Mouse (Mus musculus) retina, postnatal 1 day (tissue): ENCODE measurements at regions not wholly inside any gene's neighbourhood (a gene's known extent, or its start where the extent isn't known, plus 50 kb on each side); places are given as distances from the start of the nearest gene placed in this dataset.
A peak's percentile ranks its signal among the peaks of the same experiment; 100 is the strongest.

Experiments
- DNase-seq: peaks from one replicate; pipeline ENCODE4 v3.0.0-alpha.2; 2012

DNA sequence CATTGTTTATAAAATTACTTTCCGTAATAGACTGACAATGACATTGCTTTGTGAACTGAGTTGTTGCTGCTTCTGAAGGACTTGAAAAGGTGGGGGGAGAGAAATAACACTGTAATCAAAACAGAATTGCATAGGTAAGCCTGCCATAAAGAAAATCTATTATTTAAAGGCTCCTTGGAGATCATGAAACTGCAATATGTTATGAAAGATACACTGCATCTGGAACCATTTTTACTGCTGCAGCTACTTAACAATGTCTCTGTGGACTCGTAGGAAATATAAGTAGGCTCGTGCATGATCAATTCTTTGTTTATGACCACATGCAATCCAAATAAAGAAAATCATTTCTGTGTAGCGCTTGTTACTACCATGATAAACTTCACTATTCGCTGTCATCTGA is 145.0 kb upstream of the Syt1 start:
- no peak for DNase-seq

DNA sequence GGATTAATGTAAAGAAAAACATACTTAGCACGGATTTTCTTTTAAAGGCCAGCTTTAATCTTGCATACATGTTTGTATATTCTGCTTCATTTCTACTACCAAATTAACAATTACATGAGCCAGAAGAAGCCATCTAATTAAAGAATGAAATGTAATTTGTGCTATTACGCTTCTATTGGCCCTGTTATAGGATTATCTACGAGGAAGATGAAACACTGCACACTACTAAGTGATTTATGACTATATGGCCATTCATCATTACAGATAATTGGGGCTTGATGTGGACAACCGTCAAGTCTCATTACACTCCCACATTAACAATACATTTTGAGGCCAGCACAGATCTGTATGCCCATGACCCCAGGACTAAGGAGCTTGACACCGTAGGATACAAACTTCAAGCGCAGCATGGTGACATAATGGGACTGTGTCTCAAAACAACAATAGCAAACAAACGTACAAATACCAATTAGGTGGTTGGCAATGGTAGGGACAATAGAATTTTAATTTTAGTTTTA is 129.7 kb upstream of the Syt1 start:
- DNase-seq: peak; percentile 94

DNA sequence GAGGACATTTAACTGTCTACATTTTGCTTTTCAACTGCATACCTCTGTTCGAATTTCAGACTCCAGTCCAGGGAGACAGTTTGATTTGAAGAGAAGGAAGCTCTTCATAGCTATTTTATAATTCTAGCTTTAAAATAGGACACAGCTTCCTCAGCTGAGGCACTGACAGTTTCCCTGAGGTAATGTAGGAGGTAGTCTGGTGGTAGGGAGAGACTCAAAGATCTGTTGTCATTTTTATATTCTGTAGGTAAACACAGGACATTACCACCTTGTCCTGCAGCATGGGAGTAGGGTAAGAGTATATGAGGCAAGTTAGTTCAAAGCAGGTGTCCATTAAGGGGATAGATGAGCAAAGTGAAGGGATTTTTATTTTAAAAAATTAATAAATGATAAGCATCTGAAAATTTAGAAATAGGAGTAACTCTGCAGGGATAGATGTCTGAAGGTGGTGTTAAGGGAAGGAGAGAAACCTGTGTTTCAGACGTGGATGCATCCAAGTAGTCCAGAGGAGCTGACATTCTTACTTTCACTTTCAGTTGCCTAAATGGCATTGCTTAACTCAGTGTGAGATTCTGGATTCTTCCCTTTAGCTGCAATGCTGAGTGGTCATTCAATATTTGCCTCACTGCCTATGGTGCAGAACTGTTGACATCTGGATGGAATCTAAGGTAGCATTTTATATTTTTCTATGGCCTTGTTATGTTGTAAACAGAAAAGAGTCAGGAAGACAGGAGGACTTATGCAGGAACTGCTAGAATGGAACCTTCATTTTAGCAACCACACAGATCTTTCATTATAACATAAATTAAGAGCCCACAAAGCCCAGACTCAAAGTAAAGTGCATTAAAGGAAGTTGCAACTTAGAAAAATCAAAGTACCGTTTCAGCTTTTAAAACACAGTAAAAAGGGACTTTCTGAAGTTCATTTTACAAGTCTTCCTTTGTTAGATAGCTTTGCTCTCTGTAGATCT is 126.3 kb upstream of the Syt1 start:
- peak; percentile 25 for DNase-seq

DNA sequence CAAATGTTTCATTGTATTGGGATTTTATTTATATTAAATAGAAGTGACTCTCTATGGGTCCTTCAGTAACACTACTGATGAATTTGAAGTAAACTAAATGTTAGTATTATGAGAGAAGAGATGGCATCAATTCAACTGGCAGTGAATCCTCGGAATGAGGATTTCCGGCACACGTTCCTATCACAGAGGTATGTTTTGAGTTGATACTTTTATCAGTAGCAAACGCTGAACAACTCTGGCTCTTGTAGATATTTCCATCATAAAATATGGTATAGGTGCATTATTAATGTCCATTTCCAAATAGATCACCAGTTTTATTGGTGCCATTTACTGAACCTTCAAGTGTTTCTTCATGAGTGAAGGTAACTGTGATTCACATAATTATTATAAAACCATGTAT is 123.7 kb upstream of the Syt1 start:
- DNase-seq: no peak

DNA sequence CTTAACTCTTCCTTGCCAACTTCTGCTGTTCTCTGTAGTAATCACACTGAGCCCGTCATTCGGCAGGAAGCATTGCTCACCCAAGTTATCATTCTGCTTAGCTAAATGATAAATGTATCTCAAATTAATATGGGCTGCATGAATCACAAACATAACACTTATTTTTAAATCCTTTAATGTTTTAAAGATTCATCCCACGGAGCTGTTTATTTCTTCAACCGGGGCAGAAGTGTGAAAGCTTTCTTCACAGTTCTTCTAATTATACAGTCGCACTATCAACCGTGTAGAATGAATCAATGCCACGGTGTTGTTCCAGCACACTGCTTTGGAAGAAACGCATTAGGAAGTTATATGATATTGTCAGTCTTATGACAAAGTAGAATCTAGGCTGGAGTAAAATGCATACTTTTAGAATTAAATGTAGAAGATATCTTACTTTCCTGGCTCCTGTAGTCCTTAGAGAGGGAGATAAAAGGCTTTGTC is 121.3 kb upstream of the Syt1 start:
- DNase-seq: no peak

DNA sequence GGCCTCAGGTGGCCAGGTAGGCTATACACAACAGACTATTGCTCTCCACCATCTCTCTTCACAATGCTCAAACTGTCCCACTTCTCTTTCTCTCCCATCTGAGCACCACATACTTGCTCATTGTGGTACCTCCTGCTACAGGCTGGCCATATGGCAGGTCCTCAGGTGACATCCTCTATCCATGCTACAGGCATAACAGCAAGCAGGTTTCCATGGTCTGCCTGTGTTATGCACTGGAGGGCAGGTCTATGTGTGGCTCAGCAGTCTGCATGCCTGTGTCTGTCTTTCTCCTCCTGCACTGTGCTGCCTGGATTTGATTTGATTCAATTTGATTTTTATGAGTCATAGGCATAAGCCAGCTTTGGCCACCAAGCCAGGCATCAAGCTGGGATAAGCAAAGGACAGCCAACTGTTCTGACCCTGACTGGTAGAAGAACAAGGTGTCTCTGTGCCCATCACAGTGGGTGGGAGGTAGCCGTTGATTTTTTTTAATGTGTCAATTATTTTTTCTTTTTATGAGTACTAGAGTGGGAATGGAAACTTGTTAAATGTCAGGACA is 118.8 kb upstream of the Syt1 start:
- peak; percentile 30 for DNase-seq

DNA sequence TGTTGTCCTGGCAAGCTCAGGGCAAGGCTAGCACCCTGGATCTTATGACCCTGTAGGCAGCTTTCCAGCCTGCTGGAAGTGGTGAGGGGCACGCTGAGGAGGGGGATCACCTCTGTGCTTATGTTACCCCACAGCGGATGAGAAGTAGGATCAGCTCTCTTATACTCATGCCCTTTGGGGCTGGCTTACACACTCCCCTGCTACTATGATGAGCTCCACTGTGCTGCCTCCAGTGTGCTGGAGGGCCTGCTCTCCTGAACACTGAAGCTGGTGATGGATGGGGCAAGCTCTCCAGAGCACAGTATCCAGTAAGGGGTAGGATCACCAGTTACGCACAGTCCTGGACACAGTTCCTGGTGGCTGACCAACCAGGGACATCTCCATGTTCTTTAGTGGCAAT is 118.3 kb upstream of the Syt1 start:
- DNase-seq: no peak

DNA sequence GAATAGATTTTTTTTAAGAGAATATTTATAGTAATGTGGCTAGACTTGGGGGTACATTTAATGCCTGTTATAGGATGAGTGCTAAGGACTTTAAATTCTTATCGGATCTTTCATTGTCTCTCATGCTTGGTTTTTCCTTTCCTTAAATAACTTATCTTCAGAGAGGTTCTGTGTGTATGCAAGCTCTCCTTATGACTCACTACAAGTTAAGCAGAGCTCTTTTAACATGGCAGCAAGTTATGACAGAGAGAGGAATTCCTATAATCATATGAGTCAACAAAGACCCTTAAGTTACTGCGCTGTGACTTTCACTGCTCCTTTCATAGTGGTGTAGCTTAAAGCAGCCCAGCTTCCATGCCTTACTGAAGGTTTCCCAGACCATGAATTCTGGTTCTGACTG is 115.9 kb upstream of the Syt1 start:
- DNase-seq: no peak

DNA sequence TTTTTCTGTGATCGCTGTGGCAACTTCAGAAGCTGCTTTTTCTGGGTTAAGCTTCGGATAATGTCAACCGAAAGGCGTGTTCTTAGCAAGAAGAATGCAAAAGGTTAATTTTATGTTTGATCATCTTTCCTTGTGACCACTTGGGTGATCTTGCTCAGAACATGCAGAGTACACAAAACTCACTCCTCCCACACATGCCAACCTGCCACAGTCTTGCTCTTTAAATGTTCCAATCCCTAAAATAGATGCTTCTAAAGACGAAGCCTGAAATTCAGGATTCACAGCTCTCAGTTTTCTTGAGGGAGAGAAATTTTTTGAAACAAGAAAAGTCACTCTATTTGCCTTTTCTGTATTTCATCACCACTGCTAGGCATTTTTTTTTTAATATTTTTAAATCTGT is 106.4 kb upstream of the Syt1 start:
- DNase-seq: no peak

DNA sequence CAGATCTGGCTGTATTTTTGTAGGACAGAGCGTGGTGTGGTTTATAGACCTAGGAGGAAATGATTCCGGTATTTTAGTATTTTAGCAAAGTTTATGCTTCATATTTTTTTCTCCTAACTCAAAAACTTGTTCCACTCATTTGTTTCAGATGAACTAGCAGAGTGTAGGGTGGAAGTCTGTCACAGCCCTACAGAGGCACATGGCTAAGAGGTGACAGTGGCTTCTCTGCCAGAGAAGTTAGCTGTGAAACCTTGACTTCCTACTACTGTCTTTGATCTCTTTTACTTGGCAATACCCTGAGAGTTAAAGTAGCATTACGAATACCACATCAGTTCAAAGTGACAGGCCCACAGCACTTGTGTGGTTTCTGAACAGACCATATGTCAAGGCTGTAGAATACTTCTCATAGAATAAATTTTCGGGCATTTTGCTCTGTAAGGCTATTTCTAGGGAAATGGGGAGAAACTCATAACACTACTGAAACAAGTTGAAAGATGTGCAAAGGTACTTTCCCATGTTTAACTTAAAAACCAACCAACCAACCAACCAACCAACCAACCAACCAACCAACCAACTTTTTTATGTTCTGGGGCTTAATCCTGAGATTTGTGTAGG is 104.3 kb upstream of the Syt1 start:
- no peak for DNase-seq

DNA sequence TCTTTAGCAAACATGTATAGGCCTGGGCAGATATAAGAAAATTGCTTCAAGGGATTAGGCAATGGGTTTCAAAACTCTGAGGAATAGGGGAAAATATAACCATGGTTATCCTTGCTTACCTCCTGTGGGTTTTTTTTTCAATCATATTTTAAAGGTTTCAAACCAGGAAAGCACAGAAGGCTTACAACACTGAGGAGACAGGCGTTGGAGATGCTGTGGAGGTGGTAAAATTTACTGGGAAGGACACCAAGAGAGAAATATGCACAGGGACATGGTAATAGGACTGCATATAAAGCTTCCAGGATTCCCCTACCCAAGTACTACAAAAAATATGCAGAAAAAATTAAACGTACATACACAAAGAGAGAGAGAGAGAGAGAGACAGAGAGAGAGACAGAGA is 95.0 kb upstream of the Syt1 start:
- DNase-seq: no peak

DNA sequence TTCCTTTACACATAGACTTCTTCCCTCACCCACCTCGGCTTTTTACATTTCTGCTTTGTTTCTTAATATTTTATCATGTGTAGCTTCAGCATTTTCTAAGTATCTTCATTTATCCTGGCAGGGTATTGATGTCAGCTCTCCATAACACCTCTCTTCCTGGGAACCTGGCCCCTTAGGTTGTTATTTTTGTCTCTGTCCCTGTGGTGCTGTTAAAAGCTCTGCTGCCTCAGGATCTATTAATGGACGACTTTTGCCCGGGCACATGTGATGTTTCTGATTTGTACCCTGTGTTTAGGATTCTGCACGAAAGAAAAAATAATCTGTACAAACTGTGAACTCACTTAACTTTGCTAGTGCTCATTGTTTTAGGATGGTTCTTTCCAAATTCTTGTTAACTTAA is 81.4 kb upstream of the Syt1 start:
- DNase-seq: no peak

DNA sequence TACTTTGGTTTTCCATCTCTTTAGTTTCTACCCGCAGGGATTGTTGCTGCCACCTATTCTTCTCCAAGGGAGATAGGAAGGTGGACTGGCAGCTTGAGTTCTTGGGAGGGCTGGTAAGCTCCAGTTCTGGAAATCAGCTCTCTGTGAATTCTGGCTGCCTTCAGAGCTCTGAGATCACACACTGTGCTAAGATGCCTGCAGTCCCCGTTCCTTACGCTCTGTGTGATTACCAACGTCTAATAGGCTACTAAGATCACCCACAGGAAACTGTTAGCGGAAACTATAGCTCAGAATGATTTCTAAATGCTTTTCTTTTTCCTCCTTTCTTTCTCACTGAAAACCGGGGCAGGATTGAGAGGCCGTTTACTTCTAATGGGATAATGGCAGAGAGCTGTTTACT is 69.0 kb upstream of the Syt1 start:
- DNase-seq: peak; percentile 15

DNA sequence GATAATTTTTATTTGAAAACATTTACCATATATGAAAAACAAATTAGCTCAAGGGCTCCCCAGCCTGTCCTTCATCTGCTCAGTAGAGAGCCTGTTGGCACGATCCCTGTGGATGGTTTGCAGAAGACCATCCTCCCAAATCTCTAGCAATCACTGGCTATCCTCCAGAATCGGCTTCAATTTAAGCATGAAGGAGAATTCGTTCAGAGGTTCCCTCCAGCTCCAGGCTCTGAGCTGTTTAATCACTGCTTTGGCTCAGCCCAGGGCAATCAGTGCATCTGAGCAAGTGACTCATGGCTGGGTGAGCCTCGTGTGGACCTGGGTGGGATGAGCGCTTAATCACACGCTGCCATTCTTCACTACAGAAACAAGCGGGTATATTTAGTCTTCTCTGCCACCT is 63.4 kb upstream of the Syt1 start:
- DNase-seq: no peak
